Mouse (Mus musculus) bone marrow macrophage, adult 2 months (primary cell): ENCODE results near the gene Mboat2. TPM values are rescaled to one million over a fixed set of nuclear protein-coding genes. Genes with fewer than 3 reads are reported as not detected.

Experiments used
- H3K27ac ChIP-seq: 2 replicates; pipeline ENCODE4 v1.5.1; 2012; ENCODE audit warnings: low read depth, low read length; ENCODE audit not compliant: insufficient read depth
- H3K4me1 ChIP-seq: 2 replicates; pipeline ENCODE4 v1.6.1; 2012; ENCODE audit warnings: low read length; ENCODE audit not compliant: control insufficient read depth, insufficient read depth
- H3K4me3 ChIP-seq: 2 replicates; pipeline ENCODE4 v1.5.1; 2012; ENCODE audit warnings: mild to moderate bottlenecking, low read length, moderate library complexity; ENCODE audit not compliant: insufficient read depth
- CTCF ChIP-seq: IDR thresholded peaks from 2 replicates; pipeline ENCODE4 v1.5.1; 2012; ENCODE audit warnings: low read depth, mild to moderate bottlenecking, low read length, moderate library complexity
- POLR2A ChIP-seq: IDR thresholded peaks from 2 replicates; pipeline ENCODE4 v1.6.1; 2012; ENCODE audit warnings: mild to moderate bottlenecking, low read depth, low read length, borderline replicate concordance
- polyA plus RNA-seq: library from polyadenylated mRNA; stranded (reverse); fragments of >200 nt; gene quantifications from 2 replicates; pipeline ENCODE4 v1.2.4, GENCODE M21; 2012; ENCODE audit not compliant: missing spikeins, insufficient read depth, insufficient read length

Gene Mboat2
- 0.23 TPM in 1 of 2 replicates, not detected in the other for polyA plus RNA-seq

DNA sequence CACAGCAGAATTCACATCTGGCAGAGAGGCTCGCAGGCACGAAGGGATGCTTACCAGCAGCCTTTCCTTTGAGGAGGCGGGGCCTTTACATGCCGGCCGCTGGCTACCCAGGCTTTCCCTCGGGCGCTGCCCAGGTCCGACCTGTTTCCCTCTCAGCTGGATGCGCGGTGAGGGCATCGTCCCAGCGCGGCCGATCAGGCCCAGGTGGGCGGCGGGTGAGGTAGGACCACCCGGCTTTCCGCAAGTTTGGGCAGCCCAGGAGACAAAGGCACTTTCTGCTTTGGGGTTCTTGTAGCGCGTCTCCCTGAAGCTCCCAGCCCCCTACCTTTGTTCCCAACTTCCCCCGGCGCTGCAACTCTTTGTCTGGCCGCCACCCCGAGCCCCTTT lies at the start of gene Mboat2:
TSS of gene Mboat2 (plus strand) at position 114 of the 387 bp plus-strand sequence.
- Histone ChIP-seq H3K27ac (no peak within 1 kb of the TSS), H3K4me1 (no peaks in the 10 kb centered on the region), H3K4me3 (peak within 1 kb of the TSS; percentile 69)
- TF ChIP-seq CTCF: no peak
- no peak for TF ChIP-seq POLR2A

DNA sequence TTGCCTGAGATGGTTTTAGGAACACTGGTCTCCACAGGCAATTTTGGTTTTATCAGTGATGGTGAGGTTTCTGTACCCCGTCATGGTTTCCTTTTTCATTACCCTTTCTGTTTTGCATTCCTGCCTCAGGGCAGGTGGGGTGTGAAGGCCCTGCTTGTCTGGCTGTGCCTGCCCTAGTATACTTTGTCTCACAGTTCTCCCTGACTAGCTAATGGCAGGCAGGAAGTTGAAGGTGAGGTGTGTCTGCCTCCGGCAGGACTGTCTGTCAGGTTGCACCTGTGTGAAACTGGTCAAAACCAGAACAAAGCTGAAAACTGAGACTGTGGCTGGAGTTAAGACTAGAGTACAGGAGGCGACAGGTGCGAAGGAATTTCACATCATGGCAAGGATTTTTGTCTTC lies 46.9 kb upstream of the Mboat2 start:
- TF ChIP-seq CTCF (no peak), POLR2A (no peak)
- no peak overlapping the region for H3K27ac ChIP-seq
- H3K4me3 ChIP-seq: no peak overlapping the region
- peaks cover 2% of the 10 kb centered on the region; the same call in 1 of the 2 replicates for H3K4me1 ChIP-seq

DNA sequence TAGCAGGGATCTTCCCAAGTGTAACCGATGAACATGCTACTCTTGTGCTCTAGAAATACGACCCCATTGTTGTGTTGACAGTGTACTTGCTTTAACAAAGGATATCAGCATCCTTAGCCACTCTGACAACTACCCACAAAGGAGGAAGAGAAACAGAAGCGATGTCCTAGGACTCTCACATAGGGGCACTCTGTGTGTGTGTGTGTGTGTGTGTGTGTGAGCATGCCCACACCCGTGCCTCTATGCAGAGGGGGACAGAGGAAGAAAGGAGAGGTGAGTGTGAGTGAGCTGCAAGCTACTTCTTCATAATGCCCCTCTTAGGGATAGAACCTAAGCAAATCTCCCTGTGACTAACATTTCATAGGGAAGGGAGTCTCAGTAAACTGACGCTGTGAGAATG lies 44.8 kb upstream of the Mboat2 start:
- no peak overlapping the region for H3K4me3 ChIP-seq
- H3K27ac ChIP-seq: no peak overlapping the region
- H3K4me1 ChIP-seq: peaks cover 6% of the 10 kb centered on the region
- TF ChIP-seq CTCF: no peak

DNA sequence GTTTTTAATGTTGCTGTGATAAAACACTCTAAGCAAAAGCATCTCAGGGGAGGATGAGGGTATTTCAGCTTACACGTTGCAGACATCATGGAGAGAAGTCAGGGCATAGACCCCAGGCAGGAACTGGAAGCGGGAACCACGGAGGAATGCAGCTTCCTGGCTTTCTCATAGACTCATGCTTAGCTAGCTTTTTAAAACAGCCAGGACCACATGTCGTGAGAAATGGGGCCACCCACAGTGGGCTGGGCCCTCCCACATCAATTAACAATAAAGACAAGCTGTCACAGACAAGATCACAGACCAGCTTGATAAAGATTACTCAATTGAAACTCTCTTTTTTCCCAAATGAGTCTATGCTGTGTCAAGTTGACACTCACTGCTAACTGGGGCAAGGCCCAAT lies 44.4 kb upstream of the Mboat2 start:
- H3K4me3 ChIP-seq: no peak overlapping the region
- no peak for TF ChIP-seq CTCF
- no peak for TF ChIP-seq POLR2A
- no peak overlapping the region for H3K27ac ChIP-seq
- H3K4me1 ChIP-seq: peaks cover 6% of the 10 kb centered on the region

DNA sequence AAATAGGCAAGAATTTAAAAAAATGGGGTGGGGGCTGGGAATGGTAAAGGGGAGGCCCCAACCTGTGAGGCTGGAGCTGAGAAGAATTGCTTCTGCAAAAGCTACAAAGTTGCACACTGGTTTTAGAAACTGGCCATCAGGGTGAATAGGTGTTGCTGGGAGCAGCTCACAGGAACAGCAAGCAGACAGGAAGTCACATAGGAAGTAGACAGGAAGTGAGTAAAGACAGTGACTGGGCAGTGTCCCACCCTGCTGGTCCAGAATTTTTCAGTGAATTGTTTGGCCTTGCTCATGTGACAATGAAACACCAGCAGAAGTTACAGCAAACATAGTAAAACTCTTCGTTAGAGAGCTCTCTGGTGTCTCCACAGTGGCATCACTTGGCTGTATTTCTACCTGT lies 41.0 kb upstream of the Mboat2 start:
- peaks cover 8% of the 10 kb centered on the region for H3K4me1 ChIP-seq
- H3K4me3 ChIP-seq: no peak overlapping the region
- TF ChIP-seq POLR2A: no peak
- TF ChIP-seq CTCF: no peak
- no peak overlapping the region for H3K27ac ChIP-seq

DNA sequence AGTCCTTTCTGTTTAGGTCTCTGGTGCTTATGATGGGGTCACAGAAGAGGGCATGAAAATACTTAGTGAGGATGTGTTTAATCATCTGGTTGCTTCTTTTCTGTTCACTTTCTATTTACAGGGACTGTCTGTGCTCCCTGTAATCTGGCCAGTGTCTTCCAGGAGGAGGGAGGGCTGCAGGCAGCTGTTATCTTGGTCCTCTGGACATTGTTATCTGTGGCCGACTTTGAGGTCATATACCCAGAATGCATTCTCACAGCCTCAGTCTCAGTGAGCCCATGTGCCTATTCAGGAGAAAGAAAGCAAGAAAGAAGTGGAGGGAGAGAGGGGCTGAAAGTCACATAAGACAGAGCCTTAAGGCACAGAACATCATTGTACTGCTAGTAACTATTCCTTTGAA lies 19.4 kb upstream of the Mboat2 start:
- TF ChIP-seq POLR2A (no peak), CTCF (no peak)
- H3K4me1 ChIP-seq: no peaks in the 10 kb centered on the region
- H3K27ac ChIP-seq: no peak overlapping the region
- no peak overlapping the region for H3K4me3 ChIP-seq

DNA sequence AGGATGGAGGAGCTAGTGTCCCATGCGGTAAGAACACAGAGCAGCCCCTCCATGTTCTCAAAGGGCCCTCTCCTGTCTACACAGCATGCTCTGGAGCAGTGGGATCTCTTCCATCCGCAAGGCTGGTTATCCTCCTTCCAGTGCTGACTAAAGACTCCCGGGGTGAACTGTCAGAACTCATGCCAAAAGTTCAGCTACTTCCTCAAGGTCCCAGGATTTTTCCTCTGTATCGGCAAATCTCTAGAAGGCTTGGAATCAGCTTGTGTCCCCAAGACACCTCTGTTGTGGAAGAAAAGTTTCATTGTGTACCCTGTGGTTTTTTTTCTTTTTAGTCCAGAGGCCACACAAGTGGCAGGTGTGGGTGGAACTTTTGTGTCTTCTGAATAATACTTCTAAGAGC lies 18.8 kb upstream of the Mboat2 start:
- Histone ChIP-seq H3K4me3 (no peak overlapping the region), H3K4me1 (no peaks in the 10 kb centered on the region), H3K27ac (no peak overlapping the region)
- TF ChIP-seq POLR2A (no peak), CTCF (no peak)

DNA sequence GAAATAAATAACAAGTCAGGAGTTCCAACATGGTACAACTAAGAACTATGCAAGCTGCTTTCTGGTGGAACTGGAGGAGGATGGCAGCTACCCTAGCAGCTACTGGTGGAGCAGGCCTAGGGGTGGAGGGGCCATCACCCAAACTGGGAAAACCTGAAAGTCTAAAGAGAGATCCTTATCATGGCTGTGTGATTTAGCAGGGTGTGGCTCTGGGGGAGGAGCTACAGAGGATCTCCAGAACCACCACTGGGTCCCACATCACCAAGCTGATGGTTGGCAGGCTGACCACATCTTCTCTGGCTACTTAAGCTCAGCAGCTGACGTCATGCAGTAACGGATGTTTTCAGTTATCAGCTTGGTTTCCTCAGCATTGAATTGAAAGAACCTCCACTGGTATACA lies 7.8 kb upstream of the Mboat2 start:
- TF ChIP-seq POLR2A (no peak), CTCF (no peak)
- H3K4me1 ChIP-seq: no peaks in the 10 kb centered on the region
- no peak overlapping the region for H3K27ac ChIP-seq
- no peak overlapping the region for H3K4me3 ChIP-seq

DNA sequence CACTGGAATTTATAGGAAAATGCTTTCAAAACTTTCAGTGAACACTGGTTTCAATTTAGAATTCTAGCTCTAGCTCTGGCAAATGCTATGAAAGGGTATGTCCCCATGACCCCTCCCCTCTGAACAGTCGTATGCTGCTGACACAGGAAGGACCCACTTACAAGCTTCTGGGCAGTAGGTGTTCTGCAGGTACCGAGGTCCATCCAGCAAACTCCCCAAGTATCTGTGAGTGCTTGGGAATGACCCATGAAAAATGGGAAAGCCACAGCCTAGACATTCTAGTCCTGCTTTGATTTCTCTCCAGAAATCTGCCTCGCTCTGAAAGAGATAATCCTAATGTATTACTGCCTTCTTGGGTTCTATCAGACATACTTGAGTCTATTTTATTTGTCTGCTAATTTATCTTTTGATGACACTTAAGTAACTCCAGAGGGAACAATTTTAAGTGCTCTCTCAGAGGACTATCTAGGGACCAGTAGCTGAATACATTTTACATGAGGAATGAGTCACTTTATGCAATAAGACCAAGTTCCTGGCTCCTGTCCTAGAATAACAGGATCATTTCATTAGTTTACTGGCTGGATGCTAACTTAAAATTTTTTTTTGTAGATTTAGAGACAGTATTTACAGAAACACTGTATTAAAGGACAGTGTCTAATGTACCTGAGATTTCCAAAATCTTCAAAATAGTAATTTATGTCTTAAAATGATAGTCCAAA lies 6.9 kb upstream of the Mboat2 start:
- H3K4me1 ChIP-seq: no peaks in the 10 kb centered on the region
- no peak overlapping the region for H3K27ac ChIP-seq
- H3K4me3 ChIP-seq: no peak overlapping the region
- TF ChIP-seq POLR2A (no peak), CTCF (no peak)

DNA sequence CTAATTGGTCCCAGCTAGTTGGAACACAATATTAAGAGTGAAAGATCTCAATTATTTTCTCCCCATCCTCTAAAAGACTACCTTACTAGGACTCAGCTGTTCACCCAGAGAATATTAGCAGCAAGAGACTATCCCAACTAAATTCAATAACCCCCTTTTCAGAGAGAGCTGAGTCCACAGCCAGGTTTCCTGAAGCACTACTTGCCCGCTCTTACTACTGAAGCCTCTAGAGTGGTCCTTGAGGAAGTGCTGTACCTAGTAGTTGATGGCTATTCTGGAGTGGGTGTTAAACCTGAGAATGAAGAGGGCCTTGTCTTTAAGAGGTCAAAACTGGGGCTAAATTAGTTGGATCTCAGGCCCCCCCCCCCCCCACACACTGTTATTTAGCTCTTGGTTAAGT lies 593 bp upstream of the Mboat2 start:
- Histone ChIP-seq H3K4me1 (no peaks in the 10 kb centered on the region), H3K4me3 (no peak overlapping the region), H3K27ac (no peak overlapping the region)
- no peak for TF ChIP-seq CTCF
- TF ChIP-seq POLR2A: no peak
